Mouse (Mus musculus) left cerebral cortex, adult 2 months (tissue): ENCODE results near the gene Itpr3. TPM values are rescaled to one million over a fixed set of nuclear protein-coding genes. Genes with fewer than 3 reads are reported as not detected.

Source experiments
- DNase-seq, 2 experiments: peaks; one replicate each; pipeline ENCODE4 v3.0.0; 2021 to 2022; ENCODE audit warnings: low spot score in 2 of 2, mixed read lengths in 1 of 2; ENCODE audit errors: extremely low spot score in 1 of 2
- H3K27ac ChIP-seq: fragments of 200-600 bp; 2 replicates; pipeline ENCODE4 v1.8.1; 2022
- H3K4me3 ChIP-seq: fragments of 200-600 bp; 2 replicates; pipeline ENCODE4 v1.8.1; 2022
- CTCF ChIP-seq: fragments of 200-600 bp; IDR thresholded peaks from 2 replicates; pipeline ENCODE4 v1.8.1; 2022; ENCODE audit warnings: antibody characterized with exemption, mild to moderate bottlenecking, moderate library complexity
- intact Hi-C: fragments of 180-260 bp; cut with DNase I; formaldehyde crosslinking; loops from one replicate; pipeline ENCODE4 v1.15.1; 2025
- total RNA-seq, 2 experiments: library from RNA; stranded (reverse); gene quantifications; 2 replicates each; pipeline ENCODE4 v1.2.3; 2021

Gene Itpr3
- total RNA-seq, 2 experiments from 2014 or later: 2.2 to 3.3 TPM

- Histone ChIP-seq H3K4me3 (no peak overlapping the region), H3K27ac (peak overlapping the region; percentile 64)
- no peak; the same call in 1 of the 2 replicates for TF ChIP-seq CTCF
- intact Hi-C loops: loop anchor here (2.0 kb wide), 1 partner anchor 91 kb away; no protein-coding TSS in a partner anchor
- DNase-seq: no peak
Measured at GRCm38 (mm10) chr17:27123813-27124375, 66.8 kb downstream of the Itpr3 start.

GRCm38 (mm10) chr17:27125185-27125584 lies 68.1 kb downstream of the Itpr3 start:
- TF ChIP-seq CTCF: peak; percentile 92
- Histone ChIP-seq H3K4me3 (no peak overlapping the region), H3K27ac (peak overlapping the region; percentile 52)
- intact Hi-C loops: loop anchor here (2.0 kb wide), 1 partner anchor 92 kb away; no protein-coding TSS in a partner anchor
- peak; percentile 72 to 85 for DNase-seq

- intact Hi-C loops: loop anchor here (2.0 kb wide), 1 partner anchor 93 kb away; no protein-coding TSS in a partner anchor
Measured at GRCm38 (mm10) chr17:27125669-27126202, 68.6 kb downstream of the Itpr3 start.

GRCm38 (mm10) chr17:27126974-27127373 lies 69.9 kb downstream of the Itpr3 start:
- intact Hi-C loops: no loop called here
- H3K27ac ChIP-seq: peak overlapping the region; percentile 32; the same call in 1 of the 2 replicates
- no peak for DNase-seq
- TF ChIP-seq CTCF: no peak
- no peak overlapping the region for H3K4me3 ChIP-seq

More at GRCm38 (mm10) chr17:27125669-27126202, 68.6 kb downstream of the Itpr3 start:
- Histone ChIP-seq H3K4me3 (no peak overlapping the region), H3K27ac (peak overlapping the region; percentile 56)
- DNase-seq: no peak
- no peak for TF ChIP-seq CTCF

GRCm38 (mm10) chr17:27128189-27128588 lies 71.1 kb downstream of the Itpr3 start:
- intact Hi-C loops: no loop called here

GRCm38 (mm10) chr17:27129291-27129690 lies 72.2 kb downstream of the Itpr3 start:
- 0 out of 2 replicates have a peak overlapping the region, but pooled peaks have one; percentile 4 for H3K4me3 ChIP-seq
- intact Hi-C loops: no loop called here
- no peak for DNase-seq
- TF ChIP-seq CTCF: no peak
- no peak overlapping the region; the same call in 1 of the 2 replicates for H3K27ac ChIP-seq

More at GRCm38 (mm10) chr17:27128189-27128588, 71.1 kb downstream of the Itpr3 start:
- TF ChIP-seq CTCF: no peak
- Histone ChIP-seq H3K4me3 (no peak overlapping the region), H3K27ac (no peak overlapping the region)
- no peak for DNase-seq

- Histone ChIP-seq H3K4me3 (no peak overlapping the region), H3K27ac (peak overlapping the region; percentile 28; the same call in 1 of the 2 replicates)
- DNase-seq: no peak
- intact Hi-C loops: loop anchor here (5.0 kb wide), 2 partner anchors 198 to 707 kb away; partner anchors contain the start of genes Phf1 and Snrpc
- no peak for TF ChIP-seq CTCF
Measured at GRCm38 (mm10) chr17:27129819-27130218, 72.7 kb downstream of the Itpr3 start.

- H3K4me3 ChIP-seq: no peak overlapping the region
- DNase-seq: no peak
- no peak for TF ChIP-seq CTCF
- peak overlapping the region; percentile 64 for H3K27ac ChIP-seq
- intact Hi-C loops: loop anchor here (5.0 kb wide), 2 partner anchors 198 to 707 kb away; partner anchors contain the start of genes Phf1 and Snrpc
Measured at GRCm38 (mm10) chr17:27130246-27130645, 73.1 kb downstream of the Itpr3 start.

GRCm38 (mm10) chr17:27131240-27131665 lies 74.1 kb downstream of the Itpr3 start:
- no peak for TF ChIP-seq CTCF
- intact Hi-C loops: loop anchor here (5.0 kb wide), 2 partner anchors 199 to 706 kb away; partner anchors contain the start of genes Phf1 and Snrpc
- peak overlapping the region; percentile 78 for H3K27ac ChIP-seq
- peak; percentile 50 to 53 for DNase-seq
- no peak overlapping the region for H3K4me3 ChIP-seq

GRCm38 (mm10) chr17:27132238-27132637 lies 75.1 kb downstream of the Itpr3 start:
- no peak for DNase-seq
- no peak for TF ChIP-seq CTCF
- no peak overlapping the region for H3K4me3 ChIP-seq
- peak overlapping the region; percentile 95 for H3K27ac ChIP-seq
- intact Hi-C loops: loop anchor here (5.0 kb wide), 2 partner anchors 200 to 705 kb away; partner anchors contain the start of genes Phf1 and Snrpc

GRCm38 (mm10) chr17:27133551-27134141 lies 76.5 kb downstream of the Itpr3 start, which contains the start of gene Uqcc2:
Gene Uqcc2, minus strand, starts transcription at chr17:27133916.
- intact Hi-C loops: loop anchor here (1.0 to 5.0 kb wide), 3 partner anchors 71 to 704 kb away; partner anchors contain the start of genes Lemd2, Phf1 and Snrpc
- peak; percentile 96 for DNase-seq
- Histone ChIP-seq H3K27ac (peak within 1 kb of the TSS; percentile 95), H3K4me3 (peak within 1 kb of the TSS; percentile 78)
- TF ChIP-seq CTCF: peak; percentile 57
